Mouse (Mus musculus): ENCODE data around the gene Smarca2.
"Not testable (repeated sequence)": the region's sequence is repeated elsewhere in the genome, so short reads cannot be mapped to it uniquely, and the experiment has no call there.

Gene Smarca2

DNA sequence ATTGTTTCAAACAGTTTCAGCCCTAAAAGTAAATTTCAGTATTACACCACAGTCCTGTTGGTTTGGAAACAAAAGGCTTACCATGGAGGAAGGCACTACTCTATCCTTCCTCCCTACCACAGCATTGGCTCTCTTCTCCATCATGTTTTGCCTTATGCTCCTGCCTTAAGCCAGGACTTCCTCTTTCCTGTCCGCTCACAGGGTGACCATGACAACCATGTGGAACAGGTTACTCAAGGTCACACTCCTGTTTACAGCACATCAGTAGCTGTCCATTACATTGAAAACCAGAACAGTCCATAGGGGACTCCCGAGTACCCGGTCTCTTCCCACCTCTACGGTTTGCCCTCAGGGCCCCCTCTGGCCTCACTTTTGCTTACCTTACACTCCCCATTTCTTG lies 92.3 kb downstream of the Smarca2 start:
- no peak for DNase-seq (ENCODE audit: low read depth)

DNA sequence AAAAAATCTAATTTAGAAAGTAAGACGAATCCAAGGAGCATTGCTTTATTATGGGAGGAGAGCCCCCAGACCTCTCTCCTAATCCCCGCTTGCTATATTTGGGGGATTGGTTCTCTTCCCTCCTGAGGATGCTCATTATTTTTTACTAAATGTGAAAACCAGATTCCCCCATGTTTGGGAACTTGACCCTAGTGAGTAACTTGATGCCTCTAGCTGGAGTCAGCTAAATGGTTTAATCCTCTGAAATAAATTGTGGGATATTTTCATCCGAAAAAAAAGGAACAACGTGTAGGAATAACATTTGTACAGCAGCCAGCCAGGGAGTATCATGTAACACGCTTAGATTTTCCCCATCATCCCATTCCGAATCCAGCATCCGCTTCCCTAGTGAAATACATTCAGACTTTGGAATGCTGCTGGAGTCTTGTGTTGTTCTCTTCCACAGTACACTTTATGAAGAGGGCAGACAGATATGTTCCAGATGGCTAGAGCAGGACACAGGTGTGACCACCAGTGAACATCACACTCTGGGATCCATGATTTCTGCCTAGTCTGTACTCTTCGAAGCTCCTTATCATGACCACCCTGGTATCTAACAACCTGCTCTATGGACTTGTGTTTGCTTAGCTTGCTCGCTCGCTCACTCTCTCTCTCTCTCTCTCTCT lies 99.8 kb downstream of the Smarca2 start:
- DNase-seq (ENCODE audit: low read depth), result no peak

DNA sequence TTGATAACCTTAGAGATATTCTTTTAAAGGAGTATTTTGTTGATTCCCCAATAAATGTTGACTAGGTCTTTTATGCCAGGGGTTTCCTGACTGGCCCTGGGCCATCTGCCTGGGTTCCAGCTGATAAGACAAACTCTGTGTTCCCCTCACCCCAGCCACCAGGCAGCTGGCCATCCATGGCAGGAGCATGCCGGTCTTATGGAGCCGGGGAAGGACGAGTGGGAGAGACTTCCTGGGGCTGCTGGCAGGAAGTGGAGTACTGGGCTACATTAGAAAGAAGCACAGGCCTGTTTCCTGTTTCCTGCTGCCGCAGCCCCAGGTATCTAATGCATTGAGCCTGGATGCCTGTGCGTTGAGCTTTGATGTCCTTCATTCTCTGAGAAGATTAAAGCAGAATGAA lies 102.1 kb downstream of the Smarca2 start:
- DNase-seq (ENCODE audit: low read depth), result no peak

DNA sequence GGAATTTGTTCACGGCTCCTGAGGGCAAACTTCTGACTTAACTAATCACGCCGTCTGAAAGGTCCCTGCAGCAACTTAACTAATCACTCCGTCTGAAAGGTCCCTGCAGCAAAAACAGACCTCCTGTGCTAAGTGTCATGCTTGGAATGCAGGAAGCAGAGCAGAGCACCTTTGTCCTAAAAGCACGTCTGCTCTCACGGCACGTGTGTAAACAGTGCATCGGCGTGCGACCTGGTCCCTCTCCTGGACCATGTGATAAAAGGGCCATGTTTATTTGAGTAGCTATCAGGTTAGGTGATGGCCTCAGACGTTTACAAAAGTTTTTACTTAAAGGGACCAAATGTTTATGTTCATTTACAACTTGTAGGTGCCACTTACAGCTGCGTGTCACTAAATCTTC lies 104.2 kb downstream of the Smarca2 start:
- DNase-seq (ENCODE audit: low read depth), result no peak

DNA sequence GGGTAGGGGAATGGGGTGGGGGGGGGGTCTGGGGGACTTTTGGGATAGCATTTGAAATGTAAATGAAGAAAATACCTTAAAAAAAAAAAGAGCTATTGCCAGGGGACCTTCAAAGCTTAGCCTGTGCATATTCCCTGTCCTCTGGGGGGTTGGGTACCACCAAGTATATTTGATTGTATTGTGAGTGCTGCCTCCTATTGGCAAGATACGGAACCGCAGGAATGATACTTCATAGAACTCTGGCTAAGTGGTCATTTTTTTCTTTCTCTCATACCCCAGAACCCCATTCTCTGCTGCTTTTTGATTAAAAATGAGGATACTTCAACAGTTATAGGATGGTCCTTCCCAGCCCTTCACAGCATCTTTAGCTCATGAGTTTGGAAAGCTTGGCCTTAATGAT lies 106.4 kb downstream of the Smarca2 start:
- DNase-seq (ENCODE audit: low read depth), result peak; percentile 50

DNA sequence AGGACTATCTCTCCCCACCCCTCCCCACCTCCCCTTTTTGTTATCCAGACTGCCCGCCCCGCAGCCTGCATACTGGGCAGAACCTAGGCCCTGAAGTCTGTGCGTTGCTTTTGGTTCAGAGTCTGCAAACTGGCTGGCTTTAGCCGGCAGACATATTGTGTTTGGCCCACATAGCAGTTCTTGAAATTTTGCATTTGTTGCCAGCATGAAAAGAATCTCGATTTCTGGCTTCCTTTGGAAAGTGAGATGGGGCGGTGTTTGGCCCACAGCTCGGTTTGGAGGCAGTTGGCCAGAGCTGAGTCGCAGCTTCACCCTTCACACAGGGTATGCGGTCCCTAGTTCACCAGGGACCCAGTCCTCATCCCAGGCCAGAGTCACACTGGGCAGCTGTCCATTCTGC lies 111.4 kb downstream of the Smarca2 start:
- peak; percentile 55 for DNase-seq (ENCODE audit: low read depth)

DNA sequence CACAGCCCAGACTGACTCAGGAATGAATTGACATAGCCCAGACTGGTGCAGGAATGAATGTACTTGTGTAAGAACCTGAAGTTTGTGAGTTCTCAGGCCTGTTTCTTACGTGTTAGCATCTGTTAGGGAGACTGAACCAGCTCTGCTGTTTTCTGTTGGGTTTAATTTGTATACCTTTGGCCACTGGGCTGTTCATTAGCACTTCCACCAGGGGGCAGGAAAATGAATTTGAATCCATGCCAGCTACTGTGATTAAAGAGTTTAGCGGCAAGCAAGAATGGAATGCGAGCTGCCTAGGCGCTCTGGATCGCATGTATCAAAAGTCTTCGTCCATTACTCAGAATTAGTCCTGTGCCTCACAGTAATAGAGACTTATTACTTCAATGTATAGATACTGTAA lies 113.4 kb downstream of the Smarca2 start:
- peak; percentile 43 for DNase-seq (ENCODE audit: low read depth)

DNA sequence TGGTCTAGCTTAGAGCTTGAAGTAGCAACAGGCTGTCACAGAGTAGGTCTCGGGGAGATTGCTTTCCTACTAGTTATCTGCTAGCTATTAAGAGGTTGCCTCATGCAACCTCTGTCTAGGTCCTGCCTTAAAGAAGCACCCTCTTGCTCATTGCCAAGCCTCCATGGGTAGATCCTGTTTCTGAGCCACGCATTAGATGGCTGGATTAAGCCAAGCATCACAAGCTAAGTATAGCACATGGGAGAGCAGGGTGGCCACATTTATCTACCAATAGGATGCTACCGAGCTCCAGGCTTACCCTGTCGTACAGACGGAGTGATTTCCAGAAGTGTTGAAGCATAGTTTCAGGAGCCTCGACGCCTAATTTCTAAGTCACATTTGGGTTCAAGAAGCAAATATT lies 114.3 kb downstream of the Smarca2 start:
- DNase-seq (ENCODE audit: low read depth), result no peak

DNA sequence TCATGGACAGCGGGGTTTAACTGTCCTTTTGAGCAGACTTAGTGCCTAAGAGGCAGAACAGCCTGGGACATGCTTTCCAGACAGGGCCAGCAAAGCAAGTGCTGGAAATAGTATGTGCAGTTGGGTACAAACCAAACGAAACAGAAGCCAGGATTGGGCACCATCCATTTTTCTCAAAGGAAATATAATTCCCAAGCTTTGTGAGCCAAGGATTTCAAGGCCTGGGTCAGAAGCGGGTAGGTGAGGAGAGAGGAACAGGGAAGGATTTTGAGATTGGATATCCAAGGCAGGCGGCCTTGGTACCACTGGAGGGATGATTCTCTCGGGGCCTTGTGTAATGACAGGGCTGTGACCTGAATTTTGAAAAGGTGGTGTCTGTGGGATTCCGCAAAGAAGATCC lies 116.9 kb downstream of the Smarca2 start:
- DNase-seq (ENCODE audit: low read depth), result no peak

DNA sequence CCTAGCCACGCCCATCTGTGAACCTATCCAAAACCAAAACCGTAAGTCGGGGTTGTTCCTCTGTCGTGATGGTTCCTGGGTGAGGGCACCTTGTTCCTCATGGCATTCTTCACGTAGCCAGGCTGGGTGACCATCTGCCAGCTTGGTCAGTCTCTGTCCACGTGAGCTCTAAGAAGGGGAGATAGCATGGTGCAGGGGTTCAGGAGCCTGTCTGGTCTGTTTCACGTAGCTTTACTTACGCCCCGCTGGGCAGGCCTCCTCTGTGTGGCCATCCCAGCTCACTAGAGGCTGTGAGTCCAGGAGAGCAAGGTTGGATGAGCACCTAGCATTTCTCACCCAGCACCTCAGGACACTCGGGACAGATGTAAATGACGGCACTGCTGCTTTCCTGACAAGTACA lies 119.0 kb downstream of the Smarca2 start:
- no peak for DNase-seq (ENCODE audit: low read depth)

DNA sequence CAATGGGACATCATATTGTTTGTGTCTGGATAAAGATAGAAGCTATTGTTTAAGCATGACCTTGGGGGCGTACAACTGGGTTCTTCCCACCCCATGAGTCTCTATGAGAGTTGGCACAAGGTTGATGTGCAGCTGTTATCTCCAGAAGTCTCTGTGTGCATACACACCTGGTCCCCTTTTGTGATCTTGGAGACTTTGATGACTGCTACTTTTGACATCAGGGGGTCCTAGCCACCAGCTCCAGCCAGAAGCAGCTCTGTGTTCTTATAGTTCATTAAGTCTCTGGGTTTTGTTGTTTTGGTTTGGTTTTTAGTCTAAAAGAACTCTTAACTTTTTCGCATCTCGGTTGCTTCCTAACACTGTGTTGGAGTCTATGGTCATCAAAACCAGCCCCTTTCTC lies 119.8 kb downstream of the Smarca2 start:
- no peak for DNase-seq (ENCODE audit: low read depth)

DNA sequence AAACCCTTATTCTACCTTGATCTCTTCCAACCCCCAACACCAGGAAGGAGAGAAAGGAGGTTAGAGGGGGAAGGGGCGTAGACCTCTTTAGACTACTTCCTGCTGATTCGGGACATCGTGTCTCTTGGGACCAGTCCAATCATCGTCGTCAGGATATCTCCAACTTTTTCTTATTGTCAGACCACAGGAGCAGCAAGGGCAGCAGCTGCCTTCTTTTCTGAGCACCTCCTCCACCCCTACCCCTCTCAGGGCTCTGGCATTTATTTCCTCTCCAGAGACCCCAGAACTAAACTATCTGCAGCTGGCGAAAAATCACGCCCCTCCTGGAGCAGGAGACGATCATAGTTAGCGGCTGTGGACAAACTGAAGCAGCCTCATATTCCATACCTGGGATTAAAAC lies 122.9 kb downstream of the Smarca2 start:
- no peak for DNase-seq (ENCODE audit: low read depth)

DNA sequence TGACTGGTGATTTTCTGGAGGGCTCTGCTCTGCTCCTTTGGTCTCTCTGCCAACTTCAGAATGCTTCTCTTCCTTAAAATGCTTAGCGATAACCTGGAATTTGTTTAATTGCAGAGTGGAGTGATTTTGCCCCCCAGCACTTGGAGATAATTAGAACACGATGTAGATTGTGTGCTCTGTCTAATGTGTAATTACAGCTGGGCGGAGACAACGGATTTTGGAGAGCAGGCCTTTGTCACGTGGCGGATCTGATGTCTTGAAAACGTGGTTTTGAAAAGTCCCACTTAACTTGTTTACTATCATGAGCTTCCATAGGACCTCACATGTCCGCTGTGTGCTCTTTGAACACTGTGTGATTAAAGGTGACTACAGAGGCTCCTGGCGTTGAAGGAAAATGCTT lies 125.6 kb downstream of the Smarca2 start:
- no peak for DNase-seq (ENCODE audit: low read depth)

DNA sequence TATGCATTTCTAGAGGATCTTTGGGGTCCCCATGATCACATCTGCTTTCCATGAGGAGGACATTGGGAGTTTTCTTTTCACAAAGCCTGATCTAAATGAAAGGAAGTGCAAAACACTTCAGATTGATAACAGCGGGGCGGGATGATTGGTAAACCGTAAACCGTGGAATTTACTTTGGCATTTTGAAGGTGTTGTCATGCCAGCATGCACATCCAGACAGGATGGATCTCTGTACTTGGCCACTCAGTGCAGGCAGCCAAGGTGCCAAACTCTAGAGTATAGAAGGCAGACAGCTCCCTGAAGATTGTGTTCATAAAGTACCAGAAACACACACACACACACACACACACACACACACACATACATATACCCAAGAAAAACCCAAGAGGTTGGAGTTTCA lies 126.3 kb downstream of the Smarca2 start:
- DNase-seq (ENCODE audit: low read depth), result no peak

DNA sequence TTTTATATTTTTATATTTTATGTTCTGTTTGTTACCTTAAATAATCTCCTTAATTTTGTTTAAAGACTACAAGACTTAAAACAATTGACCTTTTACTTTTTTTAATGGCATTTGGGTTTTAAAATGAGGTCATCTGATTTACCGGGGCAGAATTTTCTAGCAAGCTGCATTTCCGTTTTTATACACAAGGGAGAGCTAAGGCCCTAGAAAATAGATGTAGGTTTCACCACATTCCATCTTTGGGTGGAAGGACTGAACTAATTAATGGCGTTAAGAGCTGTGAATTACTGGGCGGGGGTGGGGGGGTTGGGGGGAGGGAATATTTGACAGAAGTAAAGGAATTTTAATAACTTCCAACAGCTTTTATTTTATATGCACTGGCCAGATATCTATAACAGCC lies 127.0 kb downstream of the Smarca2 start:
- peak; percentile 68 for DNase-seq (ENCODE audit: low read depth)

DNA sequence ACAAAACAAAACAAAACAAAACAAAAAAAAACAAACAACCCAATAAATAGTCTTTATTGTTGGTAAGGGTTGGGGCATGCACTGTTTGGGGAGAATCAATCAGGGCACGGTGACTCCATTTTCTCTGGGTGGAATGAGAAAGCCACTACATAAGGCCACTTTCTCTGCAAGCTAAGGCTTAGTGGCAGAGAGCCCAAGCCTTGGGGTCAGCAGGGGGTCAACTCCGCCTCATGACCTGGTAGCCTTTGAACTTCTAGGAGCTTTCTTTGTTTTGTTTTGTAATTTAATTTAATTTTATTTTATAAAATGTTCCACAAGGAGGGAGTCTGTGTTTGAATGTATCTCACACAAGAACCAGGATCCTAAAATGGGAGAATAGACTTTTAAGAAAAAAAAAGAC lies 128.2 kb downstream of the Smarca2 start:
- no peak for DNase-seq (ENCODE audit: low read depth)

DNA sequence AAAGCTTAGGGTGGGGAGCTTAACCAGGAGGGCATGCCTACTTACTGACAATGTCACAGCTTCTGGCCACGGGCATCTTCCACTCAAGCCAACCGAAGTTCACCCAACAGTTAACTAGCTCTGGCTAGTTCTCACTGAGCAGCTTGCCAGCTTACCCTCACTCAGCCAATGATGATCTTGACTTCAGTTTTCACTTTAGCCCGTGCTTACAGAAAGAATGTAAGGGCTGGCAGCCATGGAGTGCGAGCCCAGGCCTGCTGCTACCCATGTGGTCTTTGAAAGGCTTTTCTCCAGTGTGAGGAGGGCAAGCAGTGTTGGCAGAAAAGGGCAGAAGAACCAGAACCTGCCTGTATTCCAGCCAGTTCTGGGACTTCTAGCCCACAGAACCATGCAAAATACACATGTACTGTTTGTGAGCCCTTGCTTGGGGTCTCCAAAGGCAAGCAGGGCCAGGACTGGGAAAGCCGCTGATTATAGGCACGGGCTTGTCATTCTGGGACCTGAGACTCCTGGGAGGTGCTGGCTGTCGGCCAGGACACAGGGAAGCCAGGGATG lies 128.8 kb downstream of the Smarca2 start:
- peak; percentile 52 for DNase-seq (ENCODE audit: low read depth)

DNA sequence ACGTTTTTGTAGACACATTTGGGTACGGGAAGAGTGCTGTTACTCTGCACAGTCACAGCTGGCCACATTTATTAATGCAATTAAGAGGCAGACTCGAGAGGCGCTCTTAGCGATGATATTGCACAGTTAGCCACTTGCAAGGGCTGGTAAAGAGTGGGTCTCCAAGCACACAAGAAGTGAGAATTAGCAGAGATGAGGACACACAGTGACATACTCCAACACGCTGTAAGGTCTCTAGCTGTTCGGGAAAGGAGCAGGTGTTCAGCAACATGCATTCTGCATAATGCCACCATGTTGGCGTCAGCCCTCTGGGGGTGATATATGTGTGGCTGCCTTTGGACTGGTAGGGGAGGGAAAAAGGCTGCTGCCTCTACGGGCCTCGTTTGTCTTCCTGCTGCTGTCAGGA lies 129.9 kb downstream of the Smarca2 start:
- no peak for DNase-seq (ENCODE audit: low read depth)

DNA sequence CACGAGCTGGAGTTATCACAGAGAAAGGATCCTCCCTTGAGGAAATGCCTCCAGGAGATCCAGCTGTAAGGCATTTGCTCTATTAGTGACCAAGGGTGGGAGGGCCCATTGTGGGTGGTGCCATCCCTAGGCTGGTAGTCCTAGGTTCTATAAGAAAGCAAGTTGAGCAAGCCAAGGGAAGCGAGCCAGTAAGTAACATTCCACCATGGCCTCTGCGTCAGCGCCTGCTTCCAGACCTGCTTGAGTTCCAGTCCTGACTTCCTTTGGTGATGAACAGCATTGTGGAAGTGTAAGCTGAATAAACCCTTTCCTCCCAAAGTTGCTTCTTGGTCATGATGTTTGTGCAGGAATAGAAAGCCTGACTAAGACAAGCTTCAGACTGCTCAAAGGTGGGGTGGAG lies 140.2 kb downstream of the Smarca2 start:
- DNase-seq (ENCODE audit: low read depth), result not testable (repeated sequence)

DNA sequence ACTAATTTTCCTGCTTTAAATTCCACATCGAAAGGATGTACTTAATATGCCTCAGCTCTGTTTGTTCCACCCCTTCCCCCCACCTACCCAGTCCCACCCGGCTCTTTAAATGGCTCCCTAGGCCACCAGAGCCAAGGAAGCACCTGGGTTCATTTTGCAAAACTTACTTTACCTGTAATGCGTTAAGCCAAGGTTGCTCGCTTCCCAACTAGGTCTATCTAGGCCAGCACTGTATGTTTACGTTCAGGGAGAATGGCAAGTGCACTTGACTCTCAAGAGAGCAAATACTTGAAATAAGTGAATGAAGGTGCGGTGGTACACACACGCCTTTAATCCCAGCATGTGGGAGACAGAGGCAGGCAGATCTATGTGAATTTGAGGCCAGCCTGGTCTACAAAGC lies 140.7 kb downstream of the Smarca2 start:
- DNase-seq (ENCODE audit: low read depth), result no peak

DNA sequence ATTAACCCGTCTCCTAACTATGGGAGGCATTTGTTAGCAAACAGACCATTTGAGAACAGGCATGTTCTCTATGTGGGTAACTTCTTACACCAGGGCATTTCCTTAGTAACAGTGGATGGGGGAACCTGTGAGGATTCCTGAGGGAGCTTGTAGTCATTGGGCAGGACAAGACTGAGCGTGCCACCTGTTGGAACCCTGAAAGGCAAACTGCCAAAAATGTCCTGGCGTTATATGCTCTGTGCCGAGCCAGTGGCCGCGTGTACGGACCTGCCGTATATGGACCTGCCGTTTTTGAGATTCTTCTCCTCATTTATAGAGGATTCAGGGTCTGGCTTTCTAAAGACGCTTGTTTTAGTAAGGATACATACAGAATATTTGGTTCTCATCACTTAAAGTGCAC lies 141.4 kb downstream of the Smarca2 start:
- DNase-seq (ENCODE audit: low read depth), result no peak

DNA sequence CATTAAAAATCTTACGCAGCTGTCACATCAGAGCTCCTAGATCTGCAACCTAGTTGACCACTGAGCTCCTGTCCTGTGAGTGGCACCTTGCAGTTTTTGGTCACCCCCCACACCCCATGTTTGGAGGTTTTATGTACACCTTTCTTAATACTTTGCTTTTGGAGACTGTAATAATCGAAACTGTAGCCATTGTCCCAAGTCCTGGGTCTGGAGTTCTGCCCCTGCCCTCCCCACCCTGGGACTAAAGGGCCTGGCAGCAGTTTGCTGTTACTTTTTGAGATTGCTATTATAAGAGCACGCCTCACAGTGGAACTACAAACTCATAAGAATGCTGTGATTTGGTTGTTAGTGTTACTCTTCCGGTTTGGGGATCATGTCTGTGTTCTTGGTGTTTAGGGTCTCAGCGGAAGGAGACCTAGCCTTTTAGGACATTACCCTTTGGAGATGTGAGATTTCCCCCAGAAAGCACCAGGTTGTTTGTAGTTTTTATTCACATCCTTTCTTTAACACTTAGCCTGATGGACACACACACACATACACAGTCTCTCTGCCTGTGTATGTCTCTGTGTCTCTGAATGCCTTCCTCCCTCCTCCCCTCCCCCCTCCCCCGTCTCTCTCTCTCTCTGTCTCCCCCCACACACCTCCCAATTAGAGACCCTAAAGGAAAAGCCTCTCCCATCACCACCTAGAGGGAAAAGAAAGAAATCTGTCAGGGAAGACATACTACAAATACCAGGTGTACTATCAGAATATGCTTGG lies 142.0 kb downstream of the Smarca2 start:
- DNase-seq (ENCODE audit: low read depth), result peak; percentile 40
